Mouse (Mus musculus) c-Kit-positive CD71-positive TER-119-negative erythroid progenitor cells, embryonic 14.5 days (primary cell): Measurements from ENCODE around the gene Stx8.

ENCODE experiments used
- DNase-seq: peaks from one replicate; pipeline ENCODE4 v3.0.0-alpha.2; 2013; ENCODE audit warnings: low read depth

The Stx8 gene

DNA sequence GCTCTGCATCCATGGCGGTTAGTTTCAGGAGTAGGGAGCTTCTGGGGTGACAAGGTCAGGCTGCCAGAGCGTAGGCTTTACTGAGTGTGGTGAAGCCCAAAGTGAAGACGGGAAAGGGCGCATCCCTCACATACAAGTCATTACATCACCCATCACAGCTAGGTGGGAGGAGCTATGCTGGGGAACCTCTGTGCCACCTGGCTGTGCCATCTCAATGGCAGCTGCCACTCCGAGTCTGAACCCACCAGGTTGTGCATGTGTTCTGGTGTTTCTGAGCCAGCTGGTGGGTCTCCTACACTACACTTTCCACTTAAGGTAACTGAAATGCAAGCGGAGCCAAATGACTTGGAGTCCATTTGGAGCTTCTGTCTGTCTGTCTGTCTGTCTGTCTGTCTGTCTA is 261.8 kb downstream of the Stx8 start:
- DNase-seq = no peak

DNA sequence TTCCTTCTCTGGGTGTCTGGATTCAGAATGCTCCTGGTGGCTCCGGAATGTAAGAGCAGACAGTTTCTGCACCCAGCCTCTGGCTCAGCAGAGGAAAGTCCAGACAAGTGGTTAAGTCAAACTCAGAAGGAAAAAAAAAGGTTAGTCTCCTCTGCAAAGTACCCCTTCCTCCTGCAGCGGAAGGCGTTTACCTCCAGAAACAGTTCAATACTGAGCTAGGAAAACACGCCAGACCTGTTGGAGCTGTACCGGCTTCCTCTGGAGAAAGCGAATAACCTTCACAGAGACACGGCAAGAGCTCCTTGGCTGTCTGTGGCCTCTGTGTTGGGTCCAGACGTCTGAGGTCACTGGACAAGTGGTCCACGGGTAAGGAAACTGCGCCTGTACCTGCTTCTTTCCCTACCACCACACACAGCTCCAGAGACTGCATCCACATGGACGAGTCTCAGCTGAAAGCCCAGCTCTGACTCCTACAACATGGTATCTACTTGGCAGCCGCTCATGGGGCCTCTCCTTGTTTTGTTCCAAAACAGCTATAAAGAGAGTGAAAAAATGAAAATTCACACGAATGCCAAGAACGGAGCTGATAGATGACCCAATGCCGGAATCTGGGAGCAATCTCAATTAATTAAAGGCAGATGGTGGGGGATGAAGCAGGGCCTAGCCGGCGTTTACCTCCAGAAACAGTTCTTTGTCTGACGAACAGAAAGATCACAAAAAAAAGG is 263.1 kb downstream of the Stx8 start:
- no peak for DNase-seq

GRCm38 (mm10) chr11:68231558-68231957 is 265.6 kb downstream of the Stx8 start:
- no peak for DNase-seq

GRCm38 (mm10) chr11:68233469-68233965 is 267.5 kb downstream of the Stx8 start:
- no peak for DNase-seq

- DNase-seq = no peak
Measured at GRCm38 (mm10) chr11:68239756-68240155, 273.8 kb downstream of the Stx8 start.

- no peak for DNase-seq
Measured at GRCm38 (mm10) chr11:68244254-68244991, 278.4 kb downstream of the Stx8 start.

- DNase-seq = no peak
Measured at GRCm38 (mm10) chr11:68244992-68245261, 278.9 kb downstream of the Stx8 start.

DNA sequence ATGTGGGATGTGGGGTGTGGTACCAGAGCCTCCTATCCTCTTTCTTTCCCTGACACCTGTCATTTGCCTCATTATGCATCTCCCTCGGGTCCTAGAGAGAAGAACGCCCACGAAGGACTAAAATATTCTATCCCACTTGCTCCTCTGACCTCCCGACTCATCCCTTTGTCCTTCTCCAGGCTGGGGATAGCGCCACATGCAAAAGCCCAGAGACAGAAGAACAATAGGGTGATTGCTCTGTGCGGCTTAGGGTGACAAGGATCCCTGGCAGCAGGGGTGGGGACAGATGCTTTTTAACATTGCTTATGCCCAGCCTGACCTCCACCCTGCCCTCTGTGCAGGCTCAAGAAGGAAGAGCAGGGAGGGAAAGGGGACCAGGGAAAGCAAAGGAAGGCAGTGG is 281.9 kb downstream of the Stx8 start:
- DNase-seq = no peak

DNA sequence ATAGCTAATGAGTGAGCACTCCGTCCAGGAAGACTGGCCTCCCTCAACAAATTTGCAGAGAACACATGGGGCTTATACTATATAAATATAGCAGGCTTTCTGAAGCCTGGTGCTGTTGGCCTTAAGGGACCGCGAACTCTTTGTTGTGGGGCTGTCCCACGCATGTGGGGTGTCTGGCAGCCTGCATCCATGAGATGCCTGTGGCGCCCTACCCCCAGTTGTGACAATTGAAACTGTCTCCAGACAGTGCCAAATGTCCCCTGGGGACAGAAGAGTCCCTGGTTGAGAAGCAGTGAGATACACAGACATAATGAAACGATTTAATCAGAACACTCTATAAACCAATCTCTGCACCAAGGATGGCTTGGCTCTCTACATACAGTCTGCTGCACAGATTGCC is 284.1 kb downstream of the Stx8 start:
- no peak for DNase-seq

GRCm38 (mm10) chr11:68253531-68253930 is 287.5 kb downstream of the Stx8 start:
- no peak for DNase-seq
